Mouse (Mus musculus) midbrain, postnatal 0 days (tissue): ENCODE results near the gene Golga2. TPM values are rescaled to one million over a fixed set of nuclear protein-coding genes. Genes with fewer than 3 reads are reported as not detected.

Experiments used
- ATAC-seq: fragments of 200-750 bp; cut with Nextera tagmentation; 2 replicates; pipeline ENCODE4 v1.8.0; 2017; ENCODE audit warnings: moderate number of reproducible peaks, mild to moderate bottlenecking, moderate TSS enrichment, moderate library complexity; ENCODE audit not compliant: low FRiP score
- DNase-seq: peaks from one replicate; pipeline ENCODE4 v3.0.0-alpha.2; 2015; ENCODE audit warnings: low spot score
- H3K27ac ChIP-seq: fragments of 300-500 bp; sonication (generic); 2 replicates; pipeline ENCODE4 v1.5.1; 2014; ENCODE audit warnings: low read depth, mild to moderate bottlenecking, low read length, mixed read lengths
- H3K27me3 ChIP-seq: fragments of 300-500 bp; sonication (generic); 2 replicates; pipeline ENCODE4 v1.6.1; 2014; ENCODE audit warnings: low read length, control low read depth, mixed read lengths; ENCODE audit not compliant: insufficient read depth
- H3K36me3 ChIP-seq: fragments of 300-500 bp; sonication (generic); 2 replicates; pipeline ENCODE4 v1.6.1; 2014; ENCODE audit warnings: low read length, control low read depth, mixed read lengths; ENCODE audit not compliant: insufficient read depth
- H3K4me1 ChIP-seq: fragments of 300-500 bp; sonication (generic); 2 replicates; pipeline ENCODE4 v1.6.1; 2014; ENCODE audit warnings: mild to moderate bottlenecking, control low read depth, antibody characterized with exemption, low read length, mixed read lengths; ENCODE audit not compliant: insufficient read depth
- H3K4me2 ChIP-seq: fragments of 300-500 bp; sonication (generic); 2 replicates; pipeline ENCODE4 v1.6.1; 2014; ENCODE audit warnings: low read depth, mild to moderate bottlenecking, low read length, mixed read lengths; ENCODE audit not compliant: poor library complexity, severe bottlenecking
- H3K4me3 ChIP-seq: fragments of 300-500 bp; sonication (generic); 2 replicates; pipeline ENCODE4 v1.5.1; 2014; ENCODE audit warnings: low read depth, mild to moderate bottlenecking, low read length, moderate library complexity
- H3K9ac ChIP-seq: fragments of 300-500 bp; sonication (generic); replicated peaks from 2 replicates; pipeline ENCODE4 v1.6.1; 2014; ENCODE audit warnings: mild to moderate bottlenecking, low read length, moderate library complexity, mixed read lengths; ENCODE audit not compliant: poor library complexity, severe bottlenecking
- H3K9me3 ChIP-seq: fragments of 300-500 bp; sonication (generic); 2 replicates; pipeline ENCODE4 v1.6.1; 2016; ENCODE audit warnings: low read length, control low read depth
- CTCF ChIP-seq: IDR thresholded peaks from 2 replicates; pipeline ENCODE4 v1.5.1; 2016; ENCODE audit warnings: antibody characterized with exemption, mild to moderate bottlenecking
- WGBS: fragments of 180-500 bp; shearing (Covaris S2); extraction: QIAGEN DNeasy Blood & Tissue Kit; methylation state at CpG from one replicate; pipeline ENCODE4 v1.1.7; 2014; 5-methylcytosine and 5-hydroxymethylcytosine counted together
- microRNA-seq: library from miRNA; unstranded; fragments of <30 nt; microRNA quantifications from one replicate; pipeline ENCODE4, GENCODE M21; 2016; ENCODE audit warnings: borderline number of aligned reads
- polyA plus RNA-seq: library from polyadenylated mRNA; unstranded; fragments of >200 nt; fragmentation: Nextera tagmentation; extraction: Ambion mirVana; gene quantifications from 2 replicates; pipeline ENCODE4 v1.2.1, GENCODE M21; 2015
- total RNA-seq: library from RNA; depleted of rRNA; stranded (reverse); fragments of >200 nt; gene quantifications from 2 replicates; pipeline ENCODE4 v1.2.3, GENCODE M21; 2014; rRNA removed

Gene Golga2
- total and polyA plus RNA-seq, 2 experiments from 2014 or later, result 30.1 to 57.4 TPM

GRCm38 (mm10) chr2:32354336-32354895 is 67.2 kb downstream of the Golga2 start:
- Histone ChIP-seq H3K36me3 (no peaks in the 10 kb centered on the region), H3K27ac (no peak overlapping the region), H3K4me3 (no peak overlapping the region), H3K4me2 (no peak overlapping the region), H3K27me3 (no peaks in the 10 kb centered on the region), H3K9me3 (no peaks in the 10 kb centered on the region), H3K4me1 (peaks cover 5% of the 10 kb centered on the region; the same call in 1 of the 2 replicates), H3K9ac (no peak overlapping the region)
- ATAC-seq (no peak), DNase-seq (no peak)
- TF ChIP-seq CTCF, result no peak
- WGBS, result 93% methylated on average over 3 of the region's 3 CpGs

GRCm38 (mm10) chr2:32356216-32356615 is 69.0 kb downstream of the Golga2 start:
- Histone ChIP-seq H3K4me2 (no peak overlapping the region), H3K27ac (no peak overlapping the region), H3K9ac (no peak overlapping the region), H3K27me3 (no peaks in the 10 kb centered on the region), H3K4me3 (no peak overlapping the region), H3K9me3 (no peaks in the 10 kb centered on the region), H3K4me1 (peaks cover under 1% of the 10 kb centered on the region; the same call in 1 of the 2 replicates), H3K36me3 (no peaks in the 10 kb centered on the region)
- ATAC-seq, result no peak
- no peak for DNase-seq
- 85% methylated on average over 10 of the region's 10 CpGs for WGBS
- TF ChIP-seq CTCF, result no peak

Small RNA genes lying within 50 kb of the gene (microRNA-seq; reads per million reads assigned to microRNA genes)
- not detected for gene Gm23363
- gene Mir199b, result 39.2 reads per million, percentile 35 among the genes with 10 or more reads in this experiment

Other genes starting within 250 kb of the Golga2 start
- gene Fam78a, start 202.5 kb upstream of the Golga2 start, total RNA-seq, result 0.77 and 0.85 TPM in 2 replicates
- gene Fam78a, start 202.5 kb upstream of the Golga2 start, polyA plus RNA-seq, result 0.35 and 0.93 TPM in 2 replicates
- gene Plpp7, start 191.9 kb upstream of the Golga2 start, total RNA-seq, result 31.2 and 47.0 TPM in 2 replicates
- gene Plpp7, start 191.9 kb upstream of the Golga2 start, polyA plus RNA-seq, result 24.9 and 29.0 TPM in 2 replicates
- 164 and 215 TPM in 2 replicates for gene Prrc2b, start 136.3 kb upstream of the Golga2 start, total RNA-seq
- gene Prrc2b, start 136.3 kb upstream of the Golga2 start, polyA plus RNA-seq, result 51.5 and 65.9 TPM in 2 replicates
- gene Pomt1, start 50.8 kb upstream of the Golga2 start, total RNA-seq, result 48.6 and 48.9 TPM in 2 replicates
- gene Pomt1, start 50.8 kb upstream of the Golga2 start, polyA plus RNA-seq, result 21.5 and 23.5 TPM in 2 replicates
- gene Uck1, start 27.2 kb upstream of the Golga2 start, total RNA-seq, result 138 and 142 TPM in 2 replicates
- gene Uck1, start 27.2 kb upstream of the Golga2 start, polyA plus RNA-seq, result 110 and 121 TPM in 2 replicates
- 292 and 375 TPM in 2 replicates for gene Swi5, start 691 bp downstream of the Golga2 start, total RNA-seq
- gene Swi5, start 691 bp downstream of the Golga2 start, polyA plus RNA-seq, result 463 and 486 TPM in 2 replicates
- gene Ciz1, start 64.9 kb downstream of the Golga2 start, total RNA-seq, result 63.7 and 81.8 TPM in 2 replicates
- 47.3 and 48.8 TPM in 2 replicates for gene Ciz1, start 64.9 kb downstream of the Golga2 start, polyA plus RNA-seq
- gene Dnm1, start 66.0 kb downstream of the Golga2 start, total RNA-seq, result 170 and 186 TPM in 2 replicates
- gene Dnm1, start 66.0 kb downstream of the Golga2 start, polyA plus RNA-seq, result 105 and 107 TPM in 2 replicates
- gene 1110008P14Rik, start 94.6 kb downstream of the Golga2 start, total RNA-seq, result 336 and 450 TPM in 2 replicates
- gene 1110008P14Rik, start 94.6 kb downstream of the Golga2 start, polyA plus RNA-seq, result 198 and 224 TPM in 2 replicates
- gene Lcn2, start 100.9 kb downstream of the Golga2 start, total RNA-seq, result 0.57 TPM in 1 of 2 replicates, not detected in the other
- gene Lcn2, start 100.9 kb downstream of the Golga2 start, polyA plus RNA-seq, result 0.35 and 0.44 TPM in 2 replicates
- 33.3 and 41.1 TPM in 2 replicates for gene Ptges2, start 108.5 kb downstream of the Golga2 start, total RNA-seq
- gene Ptges2, start 108.5 kb downstream of the Golga2 start, polyA plus RNA-seq, result 56.2 and 62.3 TPM in 2 replicates
- 2.4 and 3.2 TPM in 2 replicates for gene Naif1, start 163.1 kb downstream of the Golga2 start, total RNA-seq
- 3.0 and 3.2 TPM in 2 replicates for gene Naif1, start 163.1 kb downstream of the Golga2 start, polyA plus RNA-seq
- 60.6 and 69.2 TPM in 2 replicates for gene Slc25a25, start 164.1 kb downstream of the Golga2 start, total RNA-seq
- gene Slc25a25, start 164.1 kb downstream of the Golga2 start, polyA plus RNA-seq, result 52.0 and 53.4 TPM in 2 replicates
- 21.5 and 24.4 TPM in 2 replicates for gene Fam102a, start 247.9 kb downstream of the Golga2 start, total RNA-seq
- gene Fam102a, start 247.9 kb downstream of the Golga2 start, polyA plus RNA-seq, result 6.8 and 7.2 TPM in 2 replicates